Mouse (Mus musculus): Measurements from ENCODE around the gene Zfp708.

Zfp708 gene

GRCm38 (mm10) chr13:67097876-67098275 lies at the start of gene Zfp708:
Gene Zfp708 (minus strand): TSS chr13:67097976.
- 93% methylated on average over 10 of the region's 10 CpGs for WGBS

GRCm38 (mm10) chr13:67128038-67128721 lies 30.4 kb upstream of the Zfp708 start:
- WGBS = under 1% methylated on average over 18 of the region's 18 CpGs

GRCm38 (mm10) chr13:67127507-67127906 lies 29.7 kb upstream of the Zfp708 start:
- 78% methylated on average over 10 of the region's 10 CpGs for WGBS

GRCm38 (mm10) chr13:67124460-67124859 lies 26.7 kb upstream of the Zfp708 start:
- WGBS = 96% methylated on average over 1 of the region's 1 CpGs

GRCm38 (mm10) chr13:67121360-67121759 lies 23.6 kb upstream of the Zfp708 start, which contains the start of gene Zfp759:
Gene Zfp759 (plus strand): TSS chr13:67121660.

GRCm38 (mm10) chr13:67116163-67116562 lies 18.4 kb upstream of the Zfp708 start, which contains the start of gene Rslcan18:
Gene Rslcan18 (minus strand): TSS chr13:67116263.
- WGBS = 93% methylated on average over 8 of the region's 8 CpGs

- WGBS = 91% methylated on average over 2 of the region's 2 CpGs
Measured at GRCm38 (mm10) chr13:67113287-67113686, 15.5 kb upstream of the Zfp708 start.

- 86% methylated on average over 12 of the region's 12 CpGs for WGBS
Measured at GRCm38 (mm10) chr13:67112096-67112495, 14.3 kb upstream of the Zfp708 start.

GRCm38 (mm10) chr13:67108821-67109206 lies 11.0 kb upstream of the Zfp708 start:
- WGBS = 2% methylated on average over 9 of the region's 9 CpGs

GRCm38 (mm10) chr13:67108194-67108820 lies 10.5 kb upstream of the Zfp708 start, which contains the start of gene Gm28557:
Gene Gm28557 (minus strand): TSS chr13:67108604.
- under 1% methylated on average over 17 of the region's 17 CpGs for WGBS

- WGBS = 52% methylated on average over 9 of the region's 9 CpGs
Measured at GRCm38 (mm10) chr13:67107681-67108080, 9.9 kb upstream of the Zfp708 start.

GRCm38 (mm10) chr13:67090154-67090553 lies 7.6 kb downstream of the Zfp708 start:
- WGBS = 85% methylated on average over 1 of the region's 1 CpGs

- 81% methylated on average over 1 of the region's 1 CpGs for WGBS
Measured at GRCm38 (mm10) chr13:67081946-67082345, 15.8 kb downstream of the Zfp708 start.

GRCm38 (mm10) chr13:67081142-67081713 lies 16.5 kb downstream of the Zfp708 start:
- under 1% methylated on average over 24 of the region's 24 CpGs for WGBS

- WGBS = 99% methylated on average over 2 of the region's 2 CpGs
Measured at GRCm38 (mm10) chr13:67077244-67077643, 20.5 kb downstream of the Zfp708 start.

GRCm38 (mm10) chr13:67072786-67073185 lies 25.0 kb downstream of the Zfp708 start:
- WGBS = 95% methylated on average over 2 of the region's 2 CpGs

GRCm38 (mm10) chr13:67065386-67065785 lies 32.4 kb downstream of the Zfp708 start:
- WGBS = 90% methylated on average over 8 of the region's 8 CpGs

GRCm38 (mm10) chr13:67062427-67062826 lies 35.3 kb downstream of the Zfp708 start:
- WGBS = 67% methylated on average over 7 of the region's 7 CpGs

- WGBS = under 1% methylated on average over 27 of the region's 27 CpGs
Measured at GRCm38 (mm10) chr13:67060786-67061358, 36.9 kb downstream of the Zfp708 start, which contains the start of gene Zfp712. Gene Zfp712 (minus strand): TSS chr13:67061170.

- 4% methylated on average over 12 of the region's 12 CpGs for WGBS
Measured at GRCm38 (mm10) chr13:67060161-67060785, 37.5 kb downstream of the Zfp708 start.
